Mouse (Mus musculus) CD4-positive naive resting alpha-beta T cell, adult 57 days (primary cell): ENCODE measurements around the gene Rabl6. TPM values are rescaled to one million over a fixed set of nuclear protein-coding genes. Genes with fewer than 3 reads are reported as not detected.

Source experiments
- total RNA-seq: library from RNA; stranded (reverse); gene quantifications from one replicate; pipeline ENCODE4 v1.2.4, GENCODE M21; 2023

The Rabl6 gene
- total RNA-seq: 105 TPM

GRCm38 (mm10) chr2:25607761-25608622, at the start of gene Rabl6:
Gene Rabl6 (minus strand): TSS chr2:25608521.

GRCm38 (mm10) chr2:25657652-25658051, 49.3 kb upstream of the Rabl6 start, which contains the start of gene Lcn5:
Gene Lcn5 (plus strand): TSS chr2:25657952.

GRCm38 (mm10) chr2:25652902-25653301, 44.6 kb upstream of the Rabl6 start, which contains the start of gene Lcn8:
Gene Lcn8 (plus strand): TSS chr2:25653120.

GRCm38 (mm10) chr2:25627811-25628210, 19.5 kb upstream of the Rabl6 start, which contains the start of gene Fcna:
Gene Fcna (minus strand): TSS chr2:25628030.

GRCm38 (mm10) chr2:25621229-25622200, 13.2 kb upstream of the Rabl6 start, which contains the start of gene Tmem141:
Gene Tmem141 (minus strand): TSS chr2:25622005.

GRCm38 (mm10) chr2:25617578-25617977, 9.3 kb upstream of the Rabl6 start, which contains the start of gene Ccdc183:
Gene Ccdc183 (minus strand): TSS chr2:25617678.

GRCm38 (mm10) chr2:25581294-25581864, 26.9 kb downstream of the Rabl6 start, which contains the start of gene Ajm1:
Gene Ajm1 (minus strand): TSS chr2:25581757.

GRCm38 (mm10) chr2:25574579-25575431, 33.5 kb downstream of the Rabl6 start, which contains the start of the genes Mamdc4 and Phpt1:
Gene Mamdc4 (minus strand): TSS chr2:25574845.
Gene Phpt1 (minus strand): TSS chr2:25575224.

GRCm38 (mm10) chr2:25557221-25557963, 50.9 kb downstream of the Rabl6 start, which contains the start of gene Edf1:
Gene Edf1 (plus strand): TSS chr2:25557847.

GRCm38 (mm10) chr2:25546811-25547491, 61.4 kb downstream of the Rabl6 start, which contains the start of gene Traf2:
Gene Traf2 (minus strand): TSS chr2:25546940.

Other genes with a start within 250 kb of the Rabl6 start
- gene Uap1l1, start 242.8 kb downstream of the Rabl6 start, total RNA-seq: 10.3 TPM
- gene Sapcd2, start 236.2 kb downstream of the Rabl6 start, total RNA-seq: 0.74 TPM
- 1.4 TPM for gene Entpd2, start 212.6 kb downstream of the Rabl6 start, total RNA-seq
- 0.98 TPM for gene Npdc1, start 209.2 kb downstream of the Rabl6 start, total RNA-seq
- 0.59 TPM for gene Fut7, start 185.3 kb downstream of the Rabl6 start, total RNA-seq
- 69.0 TPM for gene Abca2, start 179.8 kb downstream of the Rabl6 start, total RNA-seq
- not detected for gene Clic3, start 151.7 kb downstream of the Rabl6 start, total RNA-seq
- 92.6 TPM for gene Paxx, start 147.4 kb downstream of the Rabl6 start, total RNA-seq
- gene Ptgds, start 138.5 kb downstream of the Rabl6 start, total RNA-seq: not detected
- not detected for gene Lcn12, start 114.6 kb downstream of the Rabl6 start, total RNA-seq
- gene Fbxw5, start 107.8 kb downstream of the Rabl6 start, total RNA-seq: 47.7 TPM
- not detected for gene C8g, start 106.8 kb downstream of the Rabl6 start, total RNA-seq
- gene Traf2, start 61.6 kb downstream of the Rabl6 start, total RNA-seq: 49.0 TPM
- 117 TPM for gene Edf1, start 50.7 kb downstream of the Rabl6 start, total RNA-seq
- gene Mamdc4, start 33.7 kb downstream of the Rabl6 start, total RNA-seq: 3.6 TPM
- 29.9 TPM for gene Phpt1, start 33.3 kb downstream of the Rabl6 start, total RNA-seq
- 0.33 TPM for gene Ajm1, start 26.8 kb downstream of the Rabl6 start, total RNA-seq
- not detected for gene Ccdc183, start 9.2 kb upstream of the Rabl6 start, total RNA-seq
- 1.6 TPM for gene Tmem141, start 13.5 kb upstream of the Rabl6 start, total RNA-seq
- gene Fcna, start 19.5 kb upstream of the Rabl6 start, total RNA-seq: 6.2 TPM
- gene Lcn8, start 44.6 kb upstream of the Rabl6 start, total RNA-seq: not detected
- gene Lcn5, start 49.4 kb upstream of the Rabl6 start, total RNA-seq: not detected
- gene Lcn6, start 68.3 kb upstream of the Rabl6 start, total RNA-seq: not detected
- not detected for gene Lcn10, start 74.2 kb upstream of the Rabl6 start, total RNA-seq
- not detected for gene Obp2a, start 91.5 kb upstream of the Rabl6 start, total RNA-seq
- 17.0 TPM for gene Bmyc, start 98.2 kb upstream of the Rabl6 start, total RNA-seq
- not detected for gene Obp2b, start 128.5 kb upstream of the Rabl6 start, total RNA-seq
- gene Lcn3, start 157.0 kb upstream of the Rabl6 start, total RNA-seq: not detected
- not detected for gene Lcn11, start 168.5 kb upstream of the Rabl6 start, total RNA-seq
- not detected for gene Gm13539, start 173.7 kb upstream of the Rabl6 start, total RNA-seq
- gene Glt6d1, start 207.3 kb upstream of the Rabl6 start, total RNA-seq: not detected
- not detected for gene Lcn9, start 214.6 kb upstream of the Rabl6 start, total RNA-seq
- not detected for gene Sohlh1, start 238.7 kb upstream of the Rabl6 start, total RNA-seq